Mouse (Mus musculus): ENCODE results near the gene Asb5. TPM values are rescaled to one million over a fixed set of nuclear protein-coding genes. Genes with fewer than 3 reads are reported as not detected.

Gene Asb5
- polyA plus RNA-seq, 1 experiment from 2014 or later: 6.8 TPM

DNA sequence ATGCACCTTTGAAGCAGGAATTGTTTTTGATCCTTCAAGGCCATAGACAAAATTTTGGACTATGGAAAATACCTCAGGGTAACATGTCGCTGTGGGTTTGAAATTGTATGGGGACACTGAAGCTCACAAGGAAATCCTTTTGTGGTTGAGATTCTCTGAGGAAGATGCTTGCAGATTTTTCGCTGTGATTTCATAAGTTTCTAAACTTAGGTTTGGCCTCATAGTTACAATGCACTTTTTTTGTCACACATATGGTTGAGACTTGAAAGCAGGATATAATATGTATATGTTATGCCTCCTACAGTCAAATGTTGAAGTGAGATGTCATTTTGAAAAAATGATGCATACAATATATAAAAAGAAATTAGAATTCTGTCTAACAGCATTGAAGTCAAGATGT is 25.5 kb downstream of the Asb5 start:
- Histone ChIP-seq H3K36me3 (no peaks in the 10 kb centered on the region), H3K27me3 (ENCODE audit: insufficient read depth, poor library complexity, severe bottlenecking) (no peaks in the 10 kb centered on the region), H3K27ac (no peak overlapping the region), H3K4me3 (no peak overlapping the region), H3K4me1 (no peaks in the 10 kb centered on the region), H3K9me3 (no peaks in the 10 kb centered on the region)
- no peak for DNase-seq (ENCODE audit: low spot score)
- 77% methylated on average over 2 of the region's 2 CpGs for WGBS

DNA sequence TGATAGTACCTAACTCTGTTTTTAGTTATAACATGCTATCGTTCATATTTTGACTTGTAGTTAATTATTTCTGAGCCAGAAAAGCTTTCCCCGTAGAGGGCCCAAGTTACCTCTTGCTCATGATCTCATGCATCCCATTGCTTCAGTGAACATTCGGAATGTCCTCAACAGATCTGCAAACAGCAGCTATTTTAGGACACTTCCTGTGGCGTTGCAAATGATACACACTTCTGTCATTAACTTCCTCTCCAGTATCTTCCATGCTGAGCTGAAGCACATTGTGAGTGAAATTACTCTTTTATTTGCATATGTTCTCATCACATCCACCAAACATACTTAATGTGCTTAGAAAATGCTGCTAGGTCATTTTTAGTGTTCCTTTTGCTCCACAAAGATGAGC is 32.8 kb downstream of the Asb5 start:
- H3K36me3 ChIP-seq: no peaks in the 10 kb centered on the region
- no peak overlapping the region for H3K4me3 ChIP-seq
- 60% methylated on average over 4 of the region's 4 CpGs for WGBS
- H3K4me1 ChIP-seq: no peaks in the 10 kb centered on the region
- no peaks in the 10 kb centered on the region for H3K9me3 ChIP-seq
- no peak overlapping the region for H3K27ac ChIP-seq
- no peaks in the 10 kb centered on the region for H3K27me3 ChIP-seq (ENCODE audit: insufficient read depth, poor library complexity, severe bottlenecking)
- no peak for DNase-seq (ENCODE audit: low spot score)

DNA sequence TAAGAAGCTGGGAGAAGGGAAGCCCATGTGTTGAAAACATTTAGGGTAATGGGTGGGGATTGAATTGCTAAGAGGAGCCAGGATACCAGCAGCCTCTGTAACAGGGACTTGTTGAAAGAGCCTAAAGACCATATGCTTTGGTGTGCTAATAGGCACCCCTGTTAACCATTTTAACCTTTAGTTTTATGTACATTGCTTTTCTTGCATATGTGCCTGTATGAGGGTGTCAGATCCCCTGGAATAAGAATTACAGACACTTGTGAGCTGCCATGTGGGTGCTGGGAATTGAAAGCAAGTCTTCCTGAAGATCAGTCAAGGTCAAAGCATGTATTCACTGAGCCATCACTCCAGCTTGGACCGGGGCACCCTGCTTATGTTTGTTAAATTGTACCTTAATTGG is 35.8 kb downstream of the Asb5 start:
- Histone ChIP-seq H3K4me3 (no peak overlapping the region), H3K36me3 (no peaks in the 10 kb centered on the region), H3K27ac (no peak overlapping the region), H3K9me3 (no peaks in the 10 kb centered on the region), H3K4me1 (no peaks in the 10 kb centered on the region), H3K27me3 (ENCODE audit: insufficient read depth, poor library complexity, severe bottlenecking) (no peaks in the 10 kb centered on the region)
- no peak for DNase-seq (ENCODE audit: low spot score)
- WGBS: 86% methylated on average over 1 of the region's 1 CpGs

DNA sequence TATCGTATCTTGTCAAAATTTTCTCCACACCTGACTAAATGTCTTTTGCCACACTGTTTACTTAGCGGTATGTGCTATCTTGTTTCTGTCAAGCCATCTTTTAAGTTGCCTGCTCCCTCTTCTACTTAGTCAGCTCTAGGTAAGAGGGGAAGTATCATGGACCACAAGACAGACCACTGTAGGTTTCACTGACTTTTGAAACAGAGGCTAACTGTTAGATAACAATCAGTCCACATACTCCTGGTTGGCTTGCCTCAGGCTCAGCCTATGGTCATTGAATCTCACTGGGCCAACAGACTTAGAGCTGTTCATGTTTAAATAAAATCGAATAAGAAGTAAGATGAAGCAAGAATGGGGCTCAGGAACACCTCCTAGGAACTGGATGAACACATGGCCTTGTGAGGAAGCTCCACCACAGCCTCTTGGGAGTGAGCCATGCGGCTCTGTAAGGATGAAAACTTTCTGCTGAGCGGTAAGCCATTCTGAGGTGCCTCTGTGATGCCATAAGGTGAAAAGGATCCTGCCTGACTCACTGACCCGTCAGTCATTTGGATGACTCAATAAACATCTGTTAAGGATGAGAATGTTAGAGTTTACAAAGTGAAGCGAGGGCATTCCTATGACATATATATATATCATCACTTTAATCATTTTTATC is 36.4 kb downstream of the Asb5 start:
- Histone ChIP-seq H3K36me3 (no peaks in the 10 kb centered on the region), H3K27ac (no peak overlapping the region), H3K4me3 (no peak overlapping the region), H3K9me3 (no peaks in the 10 kb centered on the region), H3K27me3 (ENCODE audit: insufficient read depth, poor library complexity, severe bottlenecking) (no peaks in the 10 kb centered on the region), H3K4me1 (no peaks in the 10 kb centered on the region; the same call in 1 of the 2 replicates)
- WGBS: 85% methylated on average over 7 of the region's 7 CpGs
- no peak for DNase-seq (ENCODE audit: low spot score)

DNA sequence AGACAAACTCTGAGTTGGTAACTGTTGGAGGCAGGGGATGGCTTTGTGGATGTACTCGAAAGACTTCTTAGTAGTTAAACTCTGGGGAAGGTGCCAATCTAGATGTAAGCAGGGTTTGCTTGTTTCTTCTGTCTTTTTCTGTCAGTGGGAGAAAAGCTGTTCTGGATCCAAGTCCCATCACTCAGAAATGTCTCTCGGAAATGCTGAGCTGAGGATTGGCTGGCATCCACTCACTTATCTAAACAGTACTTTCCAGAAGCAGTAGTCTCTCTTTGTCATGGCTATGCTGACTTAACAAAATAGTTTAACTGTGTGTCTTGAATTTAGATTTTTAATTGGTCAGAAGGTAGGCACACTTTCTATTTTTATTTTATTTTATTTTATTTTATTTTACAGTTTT is 37.8 kb downstream of the Asb5 start:
- DNase-seq (ENCODE audit: low spot score): no peak
- Histone ChIP-seq H3K4me1 (peaks cover 3% of the 10 kb centered on the region; the same call in 1 of the 2 replicates), H3K36me3 (no peaks in the 10 kb centered on the region), H3K27me3 (ENCODE audit: insufficient read depth, poor library complexity, severe bottlenecking) (no peaks in the 10 kb centered on the region), H3K9me3 (no peaks in the 10 kb centered on the region), H3K27ac (no peak overlapping the region), H3K4me3 (no peak overlapping the region)
- WGBS: 59% methylated on average over 2 of the region's 2 CpGs

DNA sequence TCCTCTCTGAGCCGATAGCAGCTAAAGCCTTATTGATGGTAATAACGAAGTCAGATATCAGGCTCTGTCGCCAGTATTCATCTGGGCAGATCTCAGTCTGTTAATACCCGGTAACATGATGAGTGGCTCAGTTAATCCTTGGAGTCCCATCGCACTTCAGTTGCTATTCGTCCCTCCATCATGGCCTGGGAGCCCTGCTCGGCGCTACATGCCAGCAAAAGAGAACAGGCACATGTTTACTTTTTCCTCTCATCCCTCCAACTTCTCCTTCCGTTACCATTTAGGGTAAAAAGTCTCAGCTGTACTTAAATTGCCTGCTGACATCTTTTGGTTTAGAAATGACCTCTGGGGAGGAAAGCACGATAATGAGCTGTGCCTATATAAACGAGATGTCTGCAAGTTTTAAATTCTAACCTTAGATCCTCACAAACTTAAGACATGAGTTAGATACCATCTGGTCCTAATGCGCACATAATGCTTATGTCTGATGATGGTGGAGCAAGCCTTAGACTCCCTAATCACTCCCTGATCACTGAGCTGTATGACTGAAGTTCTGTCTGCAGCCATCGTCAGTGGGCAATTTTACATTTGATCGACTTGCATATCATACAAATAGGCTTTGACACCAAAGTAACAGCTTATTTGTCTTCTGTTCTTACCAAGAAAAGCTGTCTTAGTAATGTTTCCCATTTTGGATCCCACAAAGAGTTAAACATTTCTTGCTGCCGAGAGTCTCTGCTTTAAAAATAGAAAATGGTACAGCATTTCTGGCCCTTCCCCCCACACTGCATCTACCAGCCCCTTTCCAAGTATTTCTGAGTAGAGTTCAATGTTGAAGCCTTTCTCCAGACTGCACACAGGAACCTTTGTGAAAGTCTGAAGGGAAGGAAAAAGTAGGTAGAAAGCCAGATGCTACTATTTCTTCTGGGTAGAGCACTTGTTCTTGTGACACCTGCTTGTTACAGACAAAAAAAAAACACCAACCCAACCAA is 41.5 kb downstream of the Asb5 start:
- Histone ChIP-seq H3K4me3 (no peak overlapping the region), H3K36me3 (no peaks in the 10 kb centered on the region), H3K9me3 (no peaks in the 10 kb centered on the region), H3K27ac (peak overlapping the region; percentile 75), H3K4me1 (peaks cover 3% of the 10 kb centered on the region; the same call in 1 of the 2 replicates), H3K27me3 (ENCODE audit: insufficient read depth, poor library complexity, severe bottlenecking) (no peaks in the 10 kb centered on the region)
- 70% methylated on average over 15 of the region's 15 CpGs for WGBS
- DNase-seq (ENCODE audit: low spot score): no peak

DNA sequence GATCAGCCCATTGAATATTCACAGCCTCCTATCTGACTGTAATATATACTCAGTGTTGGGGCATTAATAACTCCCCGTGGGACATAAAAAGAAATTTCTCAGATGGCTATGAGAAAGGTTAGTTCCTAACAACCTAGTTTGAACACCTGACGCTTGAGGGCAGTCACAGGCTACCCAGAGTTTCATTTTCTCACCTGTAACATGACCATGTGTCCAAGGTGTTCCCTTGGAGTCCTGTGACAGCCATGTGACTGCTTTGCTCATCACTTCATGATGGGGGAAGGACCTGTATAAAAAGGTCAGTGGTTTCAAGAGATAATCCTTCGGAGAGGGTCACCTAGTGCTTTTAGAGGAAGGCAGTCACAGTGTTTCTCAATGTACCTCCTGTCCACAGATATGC is 52.1 kb downstream of the Asb5 start:
- DNase-seq (ENCODE audit: low spot score): no peak
- no peaks in the 10 kb centered on the region for H3K4me1 ChIP-seq
- no peak overlapping the region for H3K4me3 ChIP-seq
- 66% methylated on average over 3 of the region's 3 CpGs for WGBS
- H3K36me3 ChIP-seq: no peaks in the 10 kb centered on the region
- H3K27me3 ChIP-seq (ENCODE audit: insufficient read depth, poor library complexity, severe bottlenecking): no peaks in the 10 kb centered on the region
- no peaks in the 10 kb centered on the region for H3K9me3 ChIP-seq
- H3K27ac ChIP-seq: no peak overlapping the region

DNA sequence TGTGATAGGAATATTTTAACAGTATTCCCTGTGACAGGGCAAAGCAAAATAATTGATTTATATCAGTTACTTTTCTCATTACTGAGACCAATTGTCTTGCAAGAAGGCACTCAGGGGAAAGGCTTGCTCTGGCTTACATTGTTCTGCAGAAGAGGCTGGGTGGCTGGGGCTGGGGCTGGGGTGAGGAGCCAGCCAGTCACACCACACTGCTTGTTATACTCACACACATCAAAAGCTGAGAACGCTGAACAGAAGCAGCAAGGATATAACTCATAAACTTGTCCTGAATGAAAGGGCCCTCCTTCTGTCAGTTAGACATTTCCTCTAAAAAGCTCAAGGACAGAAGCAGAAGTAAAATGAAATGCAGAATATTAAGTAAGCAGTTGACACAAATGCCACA is 53.5 kb downstream of the Asb5 start:
- H3K9me3 ChIP-seq: no peaks in the 10 kb centered on the region
- WGBS: 63% methylated on average over 1 of the region's 1 CpGs
- no peak overlapping the region for H3K27ac ChIP-seq
- no peak for DNase-seq (ENCODE audit: low spot score)
- H3K4me1 ChIP-seq: no peaks in the 10 kb centered on the region
- H3K4me3 ChIP-seq: no peak overlapping the region
- H3K36me3 ChIP-seq: no peaks in the 10 kb centered on the region
- no peaks in the 10 kb centered on the region for H3K27me3 ChIP-seq (ENCODE audit: insufficient read depth, poor library complexity, severe bottlenecking)

DNA sequence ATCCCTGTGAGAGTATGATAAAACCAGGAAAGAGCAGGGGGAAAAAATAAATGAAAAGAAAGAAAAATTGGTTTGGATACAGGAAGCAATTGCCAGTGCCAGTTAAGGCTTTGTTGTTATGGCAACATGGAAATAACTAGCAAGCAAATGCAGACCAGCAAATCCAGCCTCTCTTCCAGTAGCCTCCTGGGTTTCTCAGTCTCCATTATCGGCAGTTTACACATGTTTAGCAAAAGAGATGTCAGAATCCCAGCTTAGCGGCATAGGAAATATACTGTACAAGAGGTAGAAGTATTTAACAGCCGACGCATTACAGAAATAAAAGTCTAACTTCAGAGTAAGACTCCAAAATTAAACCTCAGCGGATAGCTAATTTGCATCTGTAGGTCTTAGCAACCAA is 65.3 kb downstream of the Asb5 start:
- H3K27me3 ChIP-seq (ENCODE audit: insufficient read depth, poor library complexity, severe bottlenecking): no peaks in the 10 kb centered on the region
- no peaks in the 10 kb centered on the region for H3K9me3 ChIP-seq
- H3K4me1 ChIP-seq: no peaks in the 10 kb centered on the region
- 88% methylated on average over 5 of the region's 5 CpGs for WGBS
- H3K36me3 ChIP-seq: no peaks in the 10 kb centered on the region
- H3K4me3 ChIP-seq: no peak overlapping the region
- no peak overlapping the region for H3K27ac ChIP-seq
- no peak for DNase-seq (ENCODE audit: low spot score)

DNA sequence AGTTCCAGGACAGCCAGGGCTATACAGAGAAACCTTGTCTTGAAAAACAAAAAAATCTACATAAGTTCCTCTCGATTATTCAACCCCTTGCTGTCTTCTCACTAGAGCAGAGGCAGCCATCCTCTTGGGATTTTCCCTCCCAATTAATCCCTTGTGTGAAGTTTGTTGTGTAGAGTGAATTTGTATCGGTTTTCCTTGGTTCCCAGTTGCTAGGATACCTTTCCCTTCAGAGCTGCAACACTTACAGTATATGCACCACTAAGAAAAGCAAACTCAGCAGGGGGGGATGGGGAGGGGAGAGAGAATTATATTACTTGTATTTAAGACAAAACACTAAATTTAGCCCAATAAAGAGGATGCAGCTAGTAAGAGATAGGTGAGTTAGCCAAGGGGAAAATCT is 66.7 kb downstream of the Asb5 start:
- no peak for DNase-seq (ENCODE audit: low spot score)
- WGBS: 59% methylated on average over 2 of the region's 2 CpGs
- H3K4me3 ChIP-seq: no peak overlapping the region
- no peaks in the 10 kb centered on the region for H3K36me3 ChIP-seq
- no peaks in the 10 kb centered on the region for H3K27me3 ChIP-seq (ENCODE audit: insufficient read depth, poor library complexity, severe bottlenecking)
- H3K9me3 ChIP-seq: no peaks in the 10 kb centered on the region
- no peak overlapping the region for H3K27ac ChIP-seq
- peaks cover 6% of the 10 kb centered on the region for H3K4me1 ChIP-seq

DNA sequence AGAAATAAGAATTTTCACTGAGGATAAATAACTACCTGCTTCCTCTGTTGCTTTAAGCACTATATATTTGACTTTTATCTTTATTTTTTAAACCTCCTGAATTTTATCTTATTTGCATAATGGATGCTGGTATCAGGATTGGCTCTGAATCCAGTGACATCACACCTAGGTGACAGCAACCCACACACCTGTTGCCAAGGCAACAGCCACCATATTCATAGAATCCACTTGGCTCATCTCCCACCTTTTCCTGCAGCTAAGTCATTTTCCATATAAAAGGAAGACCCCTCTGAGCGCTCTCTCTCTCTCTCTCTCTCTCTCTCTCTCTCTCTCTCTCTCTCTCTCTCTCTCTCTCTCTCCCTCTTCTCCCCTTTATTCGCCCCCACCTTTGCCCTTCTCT is 67.6 kb downstream of the Asb5 start:
- no peaks in the 10 kb centered on the region for H3K36me3 ChIP-seq
- no peak overlapping the region for H3K27ac ChIP-seq
- H3K4me1 ChIP-seq: peaks cover 6% of the 10 kb centered on the region
- H3K4me3 ChIP-seq: no peak overlapping the region
- H3K9me3 ChIP-seq: no peaks in the 10 kb centered on the region
- WGBS: 61% methylated on average over 2 of the region's 2 CpGs
- H3K27me3 ChIP-seq (ENCODE audit: insufficient read depth, poor library complexity, severe bottlenecking): no peaks in the 10 kb centered on the region
- DNase-seq (ENCODE audit: low spot score): no peak

DNA sequence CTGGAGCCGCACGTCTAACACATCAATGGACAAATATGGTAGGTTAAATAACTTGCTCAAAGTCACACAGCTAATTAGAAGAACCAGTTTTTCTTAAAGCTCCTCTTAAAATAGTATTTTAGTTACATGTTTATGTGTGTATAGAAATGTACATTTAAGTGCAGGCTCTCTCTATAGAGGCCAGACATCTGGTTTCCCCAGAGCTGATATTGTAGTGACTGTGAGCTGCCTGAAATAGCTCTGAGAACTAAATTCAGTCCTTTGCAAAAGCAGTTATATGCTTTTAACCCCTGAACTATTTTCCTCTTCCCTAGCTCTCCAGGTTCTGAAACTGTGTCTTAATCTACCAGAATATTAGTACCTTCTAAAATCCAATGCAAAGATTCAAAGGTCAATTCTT is 68.0 kb downstream of the Asb5 start:
- no peak overlapping the region for H3K27ac ChIP-seq
- no peak for DNase-seq (ENCODE audit: low spot score)
- no peaks in the 10 kb centered on the region for H3K27me3 ChIP-seq (ENCODE audit: insufficient read depth, poor library complexity, severe bottlenecking)
- H3K4me3 ChIP-seq: no peak overlapping the region
- WGBS: 92% methylated on average over 2 of the region's 2 CpGs
- peaks cover 6% of the 10 kb centered on the region for H3K4me1 ChIP-seq
- H3K36me3 ChIP-seq: no peaks in the 10 kb centered on the region
- no peaks in the 10 kb centered on the region for H3K9me3 ChIP-seq

DNA sequence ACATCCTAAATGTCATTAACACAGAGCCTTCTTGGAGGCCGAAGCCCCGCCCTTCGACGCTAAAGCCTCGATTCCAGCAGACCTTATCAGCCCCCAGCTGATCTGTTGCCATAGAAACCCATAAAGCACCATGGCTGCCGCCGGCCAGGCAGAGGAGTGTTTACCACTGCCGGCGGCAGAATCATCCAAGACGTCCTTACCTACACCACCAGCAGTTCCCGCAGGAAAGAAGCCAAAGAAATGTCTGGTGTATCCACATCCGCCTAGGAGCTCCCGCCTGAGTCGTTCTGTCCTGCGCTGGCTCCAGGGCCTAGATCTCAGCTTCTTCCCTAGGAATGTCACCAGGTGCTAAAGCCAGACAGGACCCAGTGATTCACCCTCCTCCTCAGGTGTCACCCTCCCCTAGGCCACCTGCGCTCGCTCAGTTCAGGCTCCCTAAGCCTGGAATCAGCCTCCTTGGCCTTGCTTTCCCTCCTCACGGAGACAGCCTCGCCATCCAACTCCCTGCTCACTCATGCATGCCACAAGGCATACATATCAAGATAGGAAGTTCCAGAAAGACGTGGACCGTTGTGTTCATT is 71.4 kb downstream of the Asb5 start, which contains the start of gene Spata4:
Gene Spata4, plus strand, starts transcription at position 111 of the 581 bp plus-strand sequence.
- Histone ChIP-seq H3K36me3 (no peaks in the 10 kb centered on the region), H3K4me1 (peaks cover 6% of the 10 kb centered on the region), H3K27ac (peak within 1 kb of the TSS; percentile 50), H3K27me3 (ENCODE audit: insufficient read depth, poor library complexity, severe bottlenecking) (no peaks in the 10 kb centered on the region), H3K4me3 (peak within 1 kb of the TSS; percentile 58), H3K9me3 (no peaks in the 10 kb centered on the region)
- whole genome bisulfite sequencing: 4% methylated on average over 21 of the region's 21 CpGs
- peak; percentile 88 for DNase-seq (ENCODE audit: low spot score)

Measured in heart, embryonic 10.5 days (tissue).